Mouse (Mus musculus) cortical plate, adult 2 months (tissue): ENCODE data around the gene Ror1. TPM values are rescaled to one million over a fixed set of nuclear protein-coding genes. Genes with fewer than 3 reads are reported as not detected.

Experiments used
- H3K27ac ChIP-seq: fragments of 200-500 bp; 2 replicates; pipeline ENCODE4 v1.5.1; 2012; ENCODE audit warnings: low read length, control low read depth, inconsistent platforms; ENCODE audit not compliant: insufficient read depth
- H3K4me1 ChIP-seq: fragments of 200-500 bp; 2 replicates; pipeline ENCODE4 v1.6.1; 2011; ENCODE audit warnings: low read length; ENCODE audit not compliant: control insufficient read depth, insufficient read depth
- H3K4me3 ChIP-seq: fragments of 200-500 bp; 2 replicates; pipeline ENCODE4 v1.5.1; 2011; ENCODE audit warnings: mild to moderate bottlenecking, low read length, control low read depth; ENCODE audit not compliant: insufficient read depth
- CTCF ChIP-seq: fragments of 200-500 bp; IDR thresholded peaks from 2 replicates; pipeline ENCODE4 v1.5.1; 2011; ENCODE audit warnings: mild to moderate bottlenecking, control low read depth, low read length; ENCODE audit not compliant: insufficient read depth; ENCODE audit errors: extremely low read depth
- POLR2A ChIP-seq: fragments of 200-500 bp; IDR thresholded peaks from 2 replicates; pipeline ENCODE4 v1.6.1; 2011; ENCODE audit warnings: mild to moderate bottlenecking, low read length, control low read depth; ENCODE audit not compliant: insufficient read depth; ENCODE audit errors: extremely low read depth
- polyA plus RNA-seq: library from polyadenylated mRNA; depleted of rRNA; stranded (reverse); fragments of >200 nt; gene quantifications from 2 replicates; pipeline ENCODE4 v1.2.3, GENCODE M21; 2012

Ror1 gene
- polyA plus RNA-seq, 1 experiment, result 0.42 TPM

DNA sequence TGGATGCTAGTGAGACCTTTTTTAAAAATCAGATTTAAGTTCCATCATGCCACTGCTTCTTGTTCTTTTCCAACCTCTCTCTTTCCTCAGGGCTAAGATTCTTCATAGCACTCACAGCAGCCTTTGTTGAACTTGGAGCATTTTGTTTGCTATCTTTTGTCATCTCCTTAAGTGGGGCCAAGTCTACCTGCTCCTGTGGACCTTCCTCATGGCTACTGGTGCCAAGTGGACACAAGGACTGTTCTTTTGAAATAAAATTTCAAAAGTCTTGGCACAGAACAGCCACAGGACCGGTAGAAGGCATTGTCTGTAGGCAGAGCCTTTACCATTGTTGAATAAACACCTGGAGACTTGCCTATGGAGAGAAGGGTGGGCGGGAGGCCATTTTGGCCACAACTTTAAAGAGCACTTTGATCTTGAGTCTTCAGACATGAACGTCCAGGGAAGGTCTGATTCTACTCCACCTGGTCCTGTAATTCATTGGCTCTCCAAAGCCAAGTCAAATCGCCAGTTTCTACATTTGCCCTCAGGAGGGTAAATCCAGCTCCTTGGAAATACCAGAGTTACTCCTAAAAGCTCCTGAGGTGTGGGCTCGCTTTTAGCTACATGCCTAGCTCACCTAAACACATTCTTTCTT, 195.5 kb downstream of the Ror1 start:
- Histone ChIP-seq H3K4me3 (no peak overlapping the region), H3K4me1 (no peaks in the 10 kb centered on the region), H3K27ac (no peak overlapping the region)
- no peak for TF ChIP-seq CTCF
- no peak for TF ChIP-seq POLR2A

GRCm38 (mm10) chr4:100297678-100298077, 202.1 kb downstream of the Ror1 start:
- no peaks in the 10 kb centered on the region for H3K4me1 ChIP-seq
- TF ChIP-seq POLR2A, result no peak
- TF ChIP-seq CTCF, result no peak
- no peak overlapping the region for H3K4me3 ChIP-seq
- no peak overlapping the region for H3K27ac ChIP-seq

- Histone ChIP-seq H3K4me1 (no peaks in the 10 kb centered on the region), H3K27ac (no peak overlapping the region)
- no peak for TF ChIP-seq POLR2A
- TF ChIP-seq CTCF, result no peak
These were observed 203.0 kb downstream of the Ror1 start for GRCm38 (mm10) chr4:100298566-100298965.

DNA sequence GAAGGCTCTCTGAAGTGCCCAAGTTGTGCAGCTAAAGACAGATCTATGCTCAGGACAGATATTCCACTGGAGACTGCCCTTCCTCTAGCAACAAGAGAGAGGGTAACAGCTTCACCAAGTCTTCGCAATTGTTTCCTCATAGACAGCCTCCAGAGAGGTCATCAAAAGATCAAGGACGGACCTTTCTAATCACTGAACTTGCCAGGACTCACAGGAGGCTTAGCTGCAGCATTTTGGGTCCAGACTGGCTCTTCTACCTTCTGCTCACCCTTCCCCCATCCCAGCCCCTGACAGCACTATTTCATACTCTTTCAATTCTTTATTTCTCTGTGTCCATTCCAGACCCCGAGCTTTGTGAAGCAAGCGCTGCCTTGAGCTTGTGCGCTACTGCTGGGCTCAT, 204.6 kb downstream of the Ror1 start:
- no peak overlapping the region for H3K4me3 ChIP-seq
- H3K4me1 ChIP-seq, result no peaks in the 10 kb centered on the region
- TF ChIP-seq POLR2A (no peak), CTCF (no peak)
- no peak overlapping the region for H3K27ac ChIP-seq

More at GRCm38 (mm10) chr4:100298566-100298965, 203.0 kb downstream of the Ror1 start:
- H3K4me3 ChIP-seq, result no peak overlapping the region

GRCm38 (mm10) chr4:100301423-100301822, 205.8 kb downstream of the Ror1 start:
- TF ChIP-seq POLR2A, result no peak
- TF ChIP-seq CTCF, result no peak
- Histone ChIP-seq H3K4me3 (no peak overlapping the region), H3K27ac (no peak overlapping the region), H3K4me1 (no peaks in the 10 kb centered on the region)

GRCm38 (mm10) chr4:100307365-100307764, 211.8 kb downstream of the Ror1 start:
- Histone ChIP-seq H3K4me3 (no peak overlapping the region), H3K27ac (no peak overlapping the region), H3K4me1 (peaks cover 2% of the 10 kb centered on the region; the same call in 1 of the 2 replicates)
- no peak for TF ChIP-seq CTCF
- TF ChIP-seq POLR2A, result no peak

DNA sequence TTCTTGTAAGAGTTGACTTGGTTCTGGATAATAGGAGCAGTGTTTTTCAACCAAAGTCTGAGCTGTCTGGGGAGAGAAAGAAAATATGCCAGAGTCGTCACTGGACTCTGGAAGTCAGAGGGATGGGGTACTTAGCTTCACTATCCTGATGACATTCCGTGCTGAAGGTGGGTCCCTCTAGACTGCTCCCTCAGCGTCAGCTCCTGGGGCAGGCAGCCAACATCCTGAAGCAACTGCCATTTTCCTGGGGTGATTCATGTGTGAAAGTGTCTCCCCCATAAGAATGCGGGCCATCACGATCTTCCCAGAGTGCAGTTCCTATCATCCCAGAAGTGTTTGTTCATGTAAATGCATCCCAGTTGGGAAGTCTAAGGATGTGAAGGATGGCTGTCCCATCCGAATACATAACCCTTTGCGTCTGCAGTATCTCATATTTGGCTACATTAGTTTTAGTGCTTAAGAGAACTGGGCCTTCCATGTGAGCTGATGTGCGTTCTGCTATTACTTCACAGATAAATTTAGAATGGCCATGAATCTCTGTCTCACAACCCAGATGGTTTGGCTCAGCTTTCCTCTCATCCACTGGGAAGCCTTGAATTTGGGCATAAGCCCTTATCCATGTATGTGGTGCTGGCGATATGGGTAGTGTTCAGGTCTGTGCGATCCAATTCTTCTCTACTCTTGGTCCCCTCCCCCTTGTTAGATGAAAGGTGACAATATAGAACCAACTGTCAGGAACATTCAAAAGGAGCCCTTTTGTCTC, 216.4 kb downstream of the Ror1 start:
- Histone ChIP-seq H3K27ac (no peak overlapping the region), H3K4me1 (peaks cover 2% of the 10 kb centered on the region; the same call in 1 of the 2 replicates), H3K4me3 (no peak overlapping the region)
- no peak for TF ChIP-seq CTCF
- TF ChIP-seq POLR2A, result no peak

- no peak for TF ChIP-seq CTCF
- TF ChIP-seq POLR2A, result no peak
- H3K4me1 ChIP-seq, result peaks cover 2% of the 10 kb centered on the region; the same call in 1 of the 2 replicates
- no peak overlapping the region for H3K4me3 ChIP-seq
- no peak overlapping the region for H3K27ac ChIP-seq
These were observed 219.5 kb downstream of the Ror1 start for GRCm38 (mm10) chr4:100315066-100315465.

DNA sequence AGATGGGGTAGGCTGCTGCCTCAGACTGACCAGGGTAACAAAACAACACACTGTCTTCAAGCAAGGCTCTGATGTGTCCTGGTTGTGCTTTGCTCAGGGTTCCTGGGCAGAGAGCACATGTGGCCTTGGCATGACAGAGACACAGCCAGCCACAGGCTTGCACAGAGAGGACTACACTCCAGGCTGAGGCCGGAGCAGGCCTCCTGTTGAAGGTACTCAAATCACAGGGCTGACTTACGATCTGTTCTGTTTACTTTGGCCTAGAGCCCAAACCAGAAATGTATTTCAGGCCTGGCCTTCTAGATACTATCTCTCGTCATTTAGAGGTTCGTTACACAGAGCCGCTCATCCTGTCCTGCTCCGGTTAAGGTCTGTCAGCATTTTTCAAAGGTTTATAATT, 226.2 kb downstream of the Ror1 start:
- no peak overlapping the region for H3K4me3 ChIP-seq
- H3K27ac ChIP-seq, result no peak overlapping the region

More for the DNA sequence above, 226.2 kb downstream of the Ror1 start:
- TF ChIP-seq CTCF (no peak), POLR2A (no peak)
- no peaks in the 10 kb centered on the region for H3K4me1 ChIP-seq
